Mouse (Mus musculus) left cerebral cortex, adult 2 months (tissue): Measurements from ENCODE around the gene Ankrd52. TPM values are rescaled to one million over a fixed set of nuclear protein-coding genes. Genes with fewer than 3 reads are reported as not detected.

Source experiments
- DNase-seq, 2 experiments: peaks; one replicate each; pipeline ENCODE4 v3.0.0; 2021 to 2022; ENCODE audit warnings: low spot score in 2 of 2, mixed read lengths in 1 of 2; ENCODE audit errors: extremely low spot score in 1 of 2
- H3K27ac ChIP-seq: fragments of 200-600 bp; 2 replicates; pipeline ENCODE4 v1.8.1; 2022
- H3K4me3 ChIP-seq: fragments of 200-600 bp; 2 replicates; pipeline ENCODE4 v1.8.1; 2022
- CTCF ChIP-seq: fragments of 200-600 bp; IDR thresholded peaks from 2 replicates; pipeline ENCODE4 v1.8.1; 2022; ENCODE audit warnings: antibody characterized with exemption, mild to moderate bottlenecking, moderate library complexity
- intact Hi-C: fragments of 180-260 bp; cut with DNase I; formaldehyde crosslinking; loops from one replicate; pipeline ENCODE4 v1.15.1; 2025
- microRNA-seq, 2 experiments: library from miRNA; unstranded; fragments of <30 nt; microRNA quantifications; one replicate each; pipeline ENCODE4 v1.2.0; 2021
- total RNA-seq, 2 experiments: library from RNA; stranded (reverse); gene quantifications; 2 replicates each; pipeline ENCODE4 v1.2.3; 2021

Ankrd52 gene
- total RNA-seq, 2 experiments from 2014 or later: 60.8 to 63.9 TPM

DNA sequence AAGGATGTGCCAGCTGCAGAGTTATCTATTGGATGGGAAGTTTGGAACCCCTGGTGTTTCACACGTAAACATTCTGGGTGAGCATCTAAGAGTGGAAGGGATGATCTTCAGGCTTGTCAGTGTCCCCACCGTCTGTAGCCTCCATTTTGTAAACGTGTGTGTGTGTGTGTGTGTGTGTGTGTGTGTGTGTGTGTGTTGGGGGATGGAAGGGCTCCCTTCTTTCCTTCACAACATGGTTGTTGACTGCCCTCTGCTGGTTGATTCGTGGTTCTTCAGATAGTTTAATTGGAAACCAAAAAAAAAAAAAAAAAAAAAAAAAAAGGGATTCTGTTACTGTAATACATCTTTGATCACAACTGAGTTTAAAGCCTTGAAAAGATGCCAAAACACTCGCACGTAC lies 78.4 kb downstream of the Ankrd52 start:
- intact Hi-C loops: loop anchor here (5.0 kb wide), 1 partner anchor 118 kb away; the partner anchor contains the start of gene Cs
- Histone ChIP-seq H3K27ac (0 out of 2 replicates have a peak overlapping the region, but pooled peaks have one; percentile 15), H3K4me3 (no peak overlapping the region)
- DNase-seq: peak; percentile 58 to 63
- TF ChIP-seq CTCF: peak; percentile 56

DNA sequence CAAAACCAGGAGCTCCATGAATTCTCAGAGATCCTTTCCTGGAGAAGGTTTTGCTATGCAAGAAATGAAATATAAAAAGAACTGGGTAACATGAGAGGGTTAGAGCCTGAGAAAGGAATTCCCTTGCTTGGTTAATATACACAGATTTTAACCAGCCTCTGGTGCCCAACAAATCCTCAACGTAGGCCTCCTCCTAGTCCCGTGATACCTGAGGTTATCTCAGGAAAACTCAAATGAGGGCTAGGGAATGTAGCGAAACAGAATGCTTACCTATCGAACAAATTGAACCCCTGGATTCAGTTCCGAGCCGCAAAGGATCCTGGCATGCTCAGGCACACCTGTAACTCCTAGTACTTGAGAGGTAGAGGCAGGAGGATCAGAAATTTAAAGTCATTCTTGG lies 80.8 kb downstream of the Ankrd52 start:
- intact Hi-C loops: loop anchor here (2.0 to 5.0 kb wide), 3 partner anchors 79 to 120 kb away; partner anchors contain the start of genes Ankrd52 and Cs
- no peak for DNase-seq
- no peak overlapping the region for H3K4me3 ChIP-seq
- H3K27ac ChIP-seq: no peak overlapping the region
- TF ChIP-seq CTCF: no peak

Small RNA genes lying within 50 kb of the gene (microRNA-seq; reads per million reads assigned to microRNA genes)
- 0 reads per million in 2 experiments for gene Gm25361
- gene Gm26308: 0 to 0.24 reads per million in 2 experiments
- 0.24 to 0.96 reads per million in 2 experiments for gene Mir6914
- 3.9 to 6.0 reads per million in 2 experiments for gene Mir6915
- 0 to 2.4 reads per million in 2 experiments for gene Mir8105

Other genes with a start within 250 kb of the Ankrd52 start
- gene Rbms2, start 196.8 kb upstream of the Ankrd52 start, total RNA-seq: 10 to 100 TPM; 15.6 to 16.4 TPM
- gene Gls2, start 182.7 kb upstream of the Ankrd52 start, total RNA-seq: 10 to 100 TPM; 36.2 to 37.1 TPM
- gene Spryd4, start 165.3 kb upstream of the Ankrd52 start, total RNA-seq: 10 to 100 TPM in 1 of 2 experiments, 1 to 10 TPM in 1; 9.5 to 10.4 TPM
- not detected for gene Mip, start 151.3 kb upstream of the Ankrd52 start, total RNA-seq
- gene Timeless, start 145.1 kb upstream of the Ankrd52 start, total RNA-seq: 1 to 10 TPM; 8.2 to 9.1 TPM
- not detected for gene Apon, start 123.0 kb upstream of the Ankrd52 start, total RNA-seq
- not detected for gene Apof, start 108.4 kb upstream of the Ankrd52 start, total RNA-seq
- 10 to 100 TPM; 29.2 to 31.5 TPM for gene Stat2, start 106.6 kb upstream of the Ankrd52 start, total RNA-seq
- gene Il23a, start 78.4 kb upstream of the Ankrd52 start, total RNA-seq: not detected
- gene Pan2, start 73.8 kb upstream of the Ankrd52 start, total RNA-seq: 10 to 100 TPM; 15.8 TPM
- gene Cnpy2, start 54.7 kb upstream of the Ankrd52 start, total RNA-seq: 10 to 100 TPM; 66.8 to 67.5 TPM
- gene Cs, start 39.4 kb upstream of the Ankrd52 start, total RNA-seq: 100 to 1,000 TPM; 216 to 218 TPM
- gene Coq10a, start 8.1 kb upstream of the Ankrd52 start, total RNA-seq: 10 to 100 TPM; 53.0 to 54.6 TPM
- gene Slc39a5, start 24.1 kb downstream of the Ankrd52 start, total RNA-seq: not detected
- 10 to 100 TPM; 87.0 to 91.1 TPM for gene Nabp2, start 34.4 kb downstream of the Ankrd52 start, total RNA-seq
- 10 to 100 TPM; 74.0 to 76.6 TPM for gene Rnf41, start 34.5 kb downstream of the Ankrd52 start, total RNA-seq
- 100 to 1,000 TPM; 253 to 254 TPM for gene Smarcc2, start 82.1 kb downstream of the Ankrd52 start, total RNA-seq
- gene Myl6, start 117.0 kb downstream of the Ankrd52 start, total RNA-seq: 100 to 1,000 TPM; 555 to 562 TPM
- gene Myl6b, start 121.6 kb downstream of the Ankrd52 start, total RNA-seq: 10 to 100 TPM; 30.7 to 32.9 TPM
- 10 to 100 TPM; 10.2 to 10.4 TPM for gene Esyt1, start 148.8 kb downstream of the Ankrd52 start, total RNA-seq
- gene Zc3h10, start 170.7 kb downstream of the Ankrd52 start, total RNA-seq: 10 to 100 TPM; 12.4 to 15.7 TPM
- 1,000 to 10,000 TPM; 1,506 to 1,537 TPM for gene Rpl41, start 172.2 kb downstream of the Ankrd52 start, total RNA-seq
- gene Pa2g4, start 188.9 kb downstream of the Ankrd52 start, total RNA-seq: 10 to 100 TPM; 51.7 to 58.0 TPM
- 1 to 10 TPM; 5.0 to 5.4 TPM for gene Erbb3, start 212.5 kb downstream of the Ankrd52 start, total RNA-seq
- 100 to 1,000 TPM; 211 to 235 TPM for gene Rps26, start 249.6 kb downstream of the Ankrd52 start, total RNA-seq